In the genomic region with DNA sequence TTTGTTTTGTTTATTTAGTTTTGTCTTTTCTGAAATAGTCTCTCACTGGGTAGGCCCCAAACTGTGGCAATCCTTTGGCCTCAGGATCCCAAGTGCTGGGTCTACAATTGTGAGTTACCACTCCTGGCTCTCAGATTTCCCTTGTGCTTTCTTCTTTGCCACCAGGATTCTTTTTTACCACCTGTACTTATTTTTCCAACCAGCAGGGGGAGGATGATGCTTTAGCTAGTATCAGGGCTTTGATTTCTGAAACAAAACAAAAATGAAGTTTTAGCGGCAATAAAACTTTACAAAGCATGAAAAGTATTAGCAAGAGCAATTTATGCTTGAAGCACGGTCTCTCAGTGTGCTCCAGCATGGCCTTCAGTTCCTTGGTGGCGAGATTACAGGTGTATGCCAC, we compare ENCODE assay signal across 10 mouse cellular contexts. TPM values are rescaled to one million over a fixed set of nuclear protein-coding genes. Genes with fewer than 3 reads are reported as not detected.
DNase-seq lines count a peak whose midpoint lies in the region; ATAC-seq and TF ChIP-seq lines count a peak whose summit lies in the region.
"Had no signal": no experiment of that assay in that cellular context is flagged by ENCODE, and none has a peak within 500 bp of the region (broad histone marks: within the 10 kb centered on the region; RNA-seq: fewer than 3 reads in every experiment).

No protein-coding gene starts in this region.

- DNase-seq in intestine, embryonic 14.5 days (ENCODE audit: low spot score) = peak; percentile 56
- DNase-seq in thymus, postnatal 0 days (ENCODE audit: low spot score) = peak; percentile 11
- no peak for DNase-seq in thymus, adult 2 months
- DNase-seq in fibroblast of lung, adult 2 months (ENCODE audit: low read depth) = peak; percentile 12
- DNase-seq in thymus, postnatal 10 days (ENCODE audit: low spot score in 2 of 2) = no peak
- DNase-seq in layer of hippocampus, adult 11-12 months (ENCODE audit: low spot score) = no peak

- TF ChIP-seq CTCF in thymus, adult 2 months (IDR thresholded peaks at IDR 0.05; ENCODE audit: borderline replicate concordance, control insufficient read depth, extremely low read depth, insufficient read depth, low read length, poor library complexity) = no peak

- H3K9me3 ChIP-seq in intestine, embryonic 14.5 days (ENCODE audit: control insufficient read depth, low read length) = no peaks in the 10 kb centered on the region
- no peaks in the 10 kb centered on the region for H3K9me3 ChIP-seq in intestine, embryonic 16.5 days (ENCODE audit: control insufficient read depth, low read length)
- H3K9me3 ChIP-seq: lung, embryonic 15.5 days had no signal

- 67% methylated on average over 3 of the region's 3 CpGs for WGBS in intestine, embryonic 14.5 days
- WGBS in intestine, embryonic 16.5 days = 60% methylated on average over 3 of the region's 3 CpGs
- 79% methylated on average over 3 of the region's 3 CpGs for WGBS in thymus, adult 2 months

- H3K4me1 ChIP-seq in intestine, embryonic 14.5 days (replicated peaks; ENCODE audit: control insufficient read depth, insufficient read depth, low read length) = no peaks in the 10 kb centered on the region
- no peaks in the 10 kb centered on the region for H3K4me1 ChIP-seq in intestine, embryonic 16.5 days (ENCODE audit: control insufficient read depth, insufficient read depth, low read length)
- H3K4me1 ChIP-seq in thymus, adult 2 months (replicated peaks; ENCODE audit: control insufficient read depth, insufficient read depth, low read length) = no peaks in the 10 kb centered on the region
- H3K4me1 ChIP-seq: lung, embryonic 15.5 days had no signal

- no peak overlapping the region for H3K9ac ChIP-seq in intestine, embryonic 14.5 days (ENCODE audit: low read length)
- no peak overlapping the region for H3K9ac ChIP-seq in intestine, embryonic 16.5 days (ENCODE audit: low read depth, low read length)
- H3K9ac ChIP-seq: lung, embryonic 15.5 days had no signal

- TF ChIP-seq POLR2A in thymus, adult 2 months (IDR thresholded peaks at IDR 0.05; ENCODE audit: control insufficient read depth, extremely low read depth, insufficient read depth, low read length, poor library complexity) = no peak

- ATAC-seq in intestine, embryonic 14.5 days (replicated peaks; ENCODE audit: low FRiP score, low TSS enrichment, low read depth) = no peak
- no peak for ATAC-seq in intestine, embryonic 16.5 days
- ATAC-seq in megakaryocyte, adult 5-6 weeks (ENCODE audit: poor library complexity, severe bottlenecking) = no peak

- no peak overlapping the region for H3K27ac ChIP-seq in intestine, embryonic 14.5 days (ENCODE audit: low read depth)
- H3K27ac ChIP-seq in intestine, embryonic 16.5 days (ENCODE audit: low read length) = no peak overlapping the region
- H3K27ac ChIP-seq in thymus, adult 2 months (ENCODE audit: control insufficient read depth, insufficient read depth, low read length) = no peak overlapping the region
- H3K27ac ChIP-seq: lung, embryonic 15.5 days had no signal

- H3K27me3 ChIP-seq in intestine, embryonic 14.5 days (replicated peaks; ENCODE audit: control insufficient read depth, insufficient read depth, low read length) = no peaks in the 10 kb centered on the region
- H3K27me3 ChIP-seq in intestine, embryonic 16.5 days (replicated peaks; ENCODE audit: control insufficient read depth, insufficient read depth, low read length) = no peaks in the 10 kb centered on the region
- H3K27me3 ChIP-seq in thymus, adult 2 months (ENCODE audit: control insufficient read depth, insufficient read depth, low read length) = no peaks in the 10 kb centered on the region
- H3K27me3 ChIP-seq: lung, embryonic 15.5 days had no signal

- no peak overlapping the region for H3K4me2 ChIP-seq in intestine, embryonic 14.5 days (ENCODE audit: low read length)
- H3K4me2 ChIP-seq in intestine, embryonic 16.5 days (ENCODE audit: low read depth, low read length) = no peak overlapping the region
- H3K4me2 ChIP-seq: lung, embryonic 15.5 days had no signal

- H3K4me3 ChIP-seq in intestine, embryonic 14.5 days (ENCODE audit: low read depth, low read length) = no peak overlapping the region
- H3K4me3 ChIP-seq in intestine, embryonic 16.5 days (ENCODE audit: low read length) = no peak overlapping the region
- H3K4me3 ChIP-seq in thymus, adult 2 months (ENCODE audit: control insufficient read depth, insufficient read depth, low read length) = no peak overlapping the region
- H3K4me3 ChIP-seq: lung, embryonic 15.5 days had no signal

- no peaks in the 10 kb centered on the region for H3K36me3 ChIP-seq in intestine, embryonic 14.5 days (ENCODE audit: control insufficient read depth, insufficient read depth, low read length)
- H3K36me3 ChIP-seq in intestine, embryonic 16.5 days (ENCODE audit: control insufficient read depth, insufficient read depth, low read length) = no peaks in the 10 kb centered on the region
- H3K36me3 ChIP-seq in thymus, adult 2 months (ENCODE audit: control insufficient read depth, insufficient read depth, low read length) = no peaks in the 10 kb centered on the region
- H3K36me3 ChIP-seq: lung, embryonic 15.5 days had no signal

RNA-seq across cellular contexts. Expression of a gene that starts 39.8 kb away (rescaled TPM):
- polyA plus RNA-seq in intestine, embryonic 14.5 days (2014; fragmentation: Nextera tagmentation; extraction: Ambion mirVana) = 40.0 and 41.4 TPM in 2 replicates
- 12.7 and 13.9 TPM in 2 replicates for polyA plus RNA-seq in intestine, embryonic 16.5 days (2015; fragmentation: Nextera tagmentation; extraction: Ambion mirVana)
- 0.87 and 1.2 TPM in 2 replicates for polyA plus RNA-seq in thymus, postnatal 0 days (2015; fragmentation: Nextera tagmentation; extraction: Ambion mirVana)
- polyA plus RNA-seq in thymus, adult 2 months (2012; rRNA removed) = 0.55 and 0.69 TPM in 2 replicates
- total RNA-seq in megakaryocyte, adult 5-6 weeks (2015) = not detected in 2 replicates
- not detected in 2 replicates for total RNA-seq in megakaryocyte, adult 5-6 weeks (2017)
- total RNA-seq: hematopoietic stem cell, adult 5-6 weeks had no signal

Comparison
In these comparisons a context has a peak if more than half of its experiments do, and no peak if none do; other contexts are left out.
1. DNase-seq: peak in intestine, embryonic 14.5 days (single experiment), thymus, postnatal 0 days (single experiment) and fibroblast of lung, adult 2 months (single experiment); none in thymus, adult 2 months (single experiment), thymus, postnatal 10 days (0 of 2) and layer of hippocampus, adult 11-12 months (single experiment).